Mouse (Mus musculus): ENCODE measurements around the gene Chn1. TPM values are rescaled to one million over a fixed set of nuclear protein-coding genes. Genes with fewer than 3 reads are reported as not detected.

Chn1 gene
- polyA plus RNA-seq, 1 experiment from 2014 or later: 26.9 TPM

GRCm38 (mm10) chr2:73612941-73613340 is 162.2 kb downstream of the Chn1 start:
- no peak overlapping the region for H3K4me3 ChIP-seq (ENCODE audit: low read depth, low read length)
- no peak overlapping the region for H3K27ac ChIP-seq (ENCODE audit: low read length)
- 0 out of 2 replicates have a peak, but pooled peaks cover 5% of the 10 kb centered on the region for H3K4me1 ChIP-seq (ENCODE audit: insufficient read depth, low read depth, low read length)
- WGBS: 94% methylated on average over 7 of the region's 7 CpGs
- DNase-seq (ENCODE audit: low spot score) (no peak), ATAC-seq (no peak)
- no peaks in the 10 kb centered on the region for H3K9me3 ChIP-seq (ENCODE audit: low read length)
- no peak overlapping the region for H3K9ac ChIP-seq (replicated peaks; ENCODE audit: low read depth)
- H3K36me3 ChIP-seq (ENCODE audit: insufficient read depth, low read length): no peaks in the 10 kb centered on the region
- no peak overlapping the region for H3K4me2 ChIP-seq (replicated peaks; ENCODE audit: low read depth, low read length)
- H3K27me3 ChIP-seq (replicated peaks; ENCODE audit: insufficient read depth, low read length): no peaks in the 10 kb centered on the region
- TF ChIP-seq CTCF (IDR thresholded peaks at IDR 0.05) (no peak), EP300 (IDR thresholded peaks at IDR 0.05) (no peak)

GRCm38 (mm10) chr2:73612367-73612914 is 162.7 kb downstream of the Chn1 start:
- ATAC-seq: no peak

GRCm38 (mm10) chr2:73611798-73612197 is 163.3 kb downstream of the Chn1 start:
- no peak overlapping the region for H3K27ac ChIP-seq (ENCODE audit: low read length)
- 77% methylated on average over 6 of the region's 6 CpGs for WGBS
- no peaks in the 10 kb centered on the region for H3K9me3 ChIP-seq (ENCODE audit: low read length)
- no peaks in the 10 kb centered on the region for H3K36me3 ChIP-seq (ENCODE audit: insufficient read depth, low read length)
- 0 out of 2 replicates have a peak, but pooled peaks cover 5% of the 10 kb centered on the region for H3K4me1 ChIP-seq (ENCODE audit: insufficient read depth, low read depth, low read length)
- no peak overlapping the region for H3K4me3 ChIP-seq (ENCODE audit: low read depth, low read length)
- DNase-seq (ENCODE audit: low spot score) (no peak), ATAC-seq (no peak)
- no peaks in the 10 kb centered on the region for H3K27me3 ChIP-seq (replicated peaks; ENCODE audit: insufficient read depth, low read length)
- no peak overlapping the region for H3K4me2 ChIP-seq (replicated peaks; ENCODE audit: low read depth, low read length)
- no peak overlapping the region for H3K9ac ChIP-seq (replicated peaks; ENCODE audit: low read depth)
- TF ChIP-seq CTCF (IDR thresholded peaks at IDR 0.05) (no peak), EP300 (IDR thresholded peaks at IDR 0.05) (no peak)

More at GRCm38 (mm10) chr2:73612367-73612914, 162.7 kb downstream of the Chn1 start:
- Histone ChIP-seq H3K4me2 (replicated peaks; ENCODE audit: low read depth, low read length) (no peak overlapping the region), H3K9ac (replicated peaks; ENCODE audit: low read depth) (no peak overlapping the region), H3K27me3 (replicated peaks; ENCODE audit: insufficient read depth, low read length) (no peaks in the 10 kb centered on the region), H3K4me3 (ENCODE audit: low read depth, low read length) (no peak overlapping the region), H3K9me3 (ENCODE audit: low read length) (no peaks in the 10 kb centered on the region), H3K36me3 (ENCODE audit: insufficient read depth, low read length) (no peaks in the 10 kb centered on the region), H3K27ac (ENCODE audit: low read length) (no peak overlapping the region), H3K4me1 (ENCODE audit: insufficient read depth, low read depth, low read length) (0 out of 2 replicates have a peak, but pooled peaks cover 5% of the 10 kb centered on the region)
- 87% methylated on average over 6 of the region's 6 CpGs for WGBS
- DNase-seq (ENCODE audit: low spot score): no peak
- TF ChIP-seq EP300 (IDR thresholded peaks at IDR 0.05): no peak
- TF ChIP-seq CTCF (IDR thresholded peaks at IDR 0.05): no peak

GRCm38 (mm10) chr2:73609724-73610210 is 165.4 kb downstream of the Chn1 start:
- H3K9ac ChIP-seq (replicated peaks; ENCODE audit: low read depth): no peak overlapping the region
- no peaks in the 10 kb centered on the region for H3K36me3 ChIP-seq (ENCODE audit: insufficient read depth, low read length)
- no peak overlapping the region for H3K4me3 ChIP-seq (ENCODE audit: low read depth, low read length)
- no peak for TF ChIP-seq EP300 (IDR thresholded peaks at IDR 0.05)
- no peak for TF ChIP-seq CTCF (IDR thresholded peaks at IDR 0.05)
- WGBS: 80% methylated on average over 3 of the region's 3 CpGs
- H3K9me3 ChIP-seq (ENCODE audit: low read length): no peaks in the 10 kb centered on the region
- ATAC-seq (no peak), DNase-seq (ENCODE audit: low spot score) (peak; percentile 19)
- H3K27me3 ChIP-seq (replicated peaks; ENCODE audit: insufficient read depth, low read length): no peaks in the 10 kb centered on the region
- H3K4me2 ChIP-seq (replicated peaks; ENCODE audit: low read depth, low read length): no peak overlapping the region
- 0 out of 2 replicates have a peak, but pooled peaks cover 5% of the 10 kb centered on the region for H3K4me1 ChIP-seq (ENCODE audit: insufficient read depth, low read depth, low read length)
- H3K27ac ChIP-seq (ENCODE audit: low read length): no peak overlapping the region

GRCm38 (mm10) chr2:73609067-73609723 is 166.0 kb downstream of the Chn1 start:
- Histone ChIP-seq H3K27me3 (replicated peaks; ENCODE audit: insufficient read depth, low read length) (no peaks in the 10 kb centered on the region), H3K4me2 (replicated peaks; ENCODE audit: low read depth, low read length) (no peak overlapping the region), H3K9me3 (ENCODE audit: low read length) (no peaks in the 10 kb centered on the region), H3K36me3 (ENCODE audit: insufficient read depth, low read length) (no peaks in the 10 kb centered on the region), H3K27ac (ENCODE audit: low read length) (no peak overlapping the region), H3K9ac (replicated peaks; ENCODE audit: low read depth) (no peak overlapping the region), H3K4me3 (ENCODE audit: low read depth, low read length) (no peak overlapping the region), H3K4me1 (ENCODE audit: insufficient read depth, low read depth, low read length) (0 out of 2 replicates have a peak, but pooled peaks cover 5% of the 10 kb centered on the region)
- no peak for TF ChIP-seq EP300 (IDR thresholded peaks at IDR 0.05)
- no peak for TF ChIP-seq CTCF (IDR thresholded peaks at IDR 0.05)
- DNase-seq (ENCODE audit: low spot score): peak; percentile 75
- WGBS: 53% methylated on average over 5 of the region's 5 CpGs
- peak; percentile 83 for ATAC-seq

GRCm38 (mm10) chr2:73608391-73608790 is 166.8 kb downstream of the Chn1 start:
- Histone ChIP-seq H3K9me3 (ENCODE audit: low read length) (no peaks in the 10 kb centered on the region), H3K27me3 (replicated peaks; ENCODE audit: insufficient read depth, low read length) (no peaks in the 10 kb centered on the region), H3K4me3 (ENCODE audit: low read depth, low read length) (no peak overlapping the region), H3K4me2 (replicated peaks; ENCODE audit: low read depth, low read length) (no peak overlapping the region), H3K4me1 (ENCODE audit: insufficient read depth, low read depth, low read length) (0 out of 2 replicates have a peak, but pooled peaks cover 5% of the 10 kb centered on the region), H3K27ac (ENCODE audit: low read length) (no peak overlapping the region), H3K9ac (replicated peaks; ENCODE audit: low read depth) (no peak overlapping the region), H3K36me3 (ENCODE audit: insufficient read depth, low read length) (no peaks in the 10 kb centered on the region)
- TF ChIP-seq CTCF (IDR thresholded peaks at IDR 0.05): no peak
- TF ChIP-seq EP300 (IDR thresholded peaks at IDR 0.05): no peak
- ATAC-seq: peak; percentile 44
- WGBS: 56% methylated on average over 6 of the region's 6 CpGs
- peak; percentile 31 for DNase-seq (ENCODE audit: low spot score)
